Mouse (Mus musculus) kidney, embryonic 16.5 days (tissue): ENCODE measurements around the gene Mblac2. TPM values are rescaled to one million over a fixed set of nuclear protein-coding genes. Genes with fewer than 3 reads are reported as not detected.

Experiments
- ATAC-seq: fragments of 200-750 bp; cut with Nextera tagmentation; 2 replicates; pipeline ENCODE4 v1.8.0; 2017; ENCODE audit warnings: moderate TSS enrichment; ENCODE audit not compliant: low FRiP score, low TSS enrichment
- H3K27ac ChIP-seq: fragments of 300-500 bp; sonication (generic); 2 replicates; pipeline ENCODE4 v1.5.1; 2014; ENCODE audit warnings: low read length
- H3K27me3 ChIP-seq: fragments of 300-500 bp; sonication (generic); 2 replicates; pipeline ENCODE4 v1.6.1; 2014; ENCODE audit warnings: low read length, control low read depth, mixed read lengths; ENCODE audit not compliant: insufficient read depth
- H3K36me3 ChIP-seq: fragments of 300-500 bp; sonication (generic); 2 replicates; pipeline ENCODE4 v1.6.1; 2014; ENCODE audit warnings: low read length, control low read depth, mixed read lengths; ENCODE audit not compliant: insufficient read depth
- H3K4me1 ChIP-seq: fragments of 300-500 bp; sonication (generic); 2 replicates; pipeline ENCODE4 v1.6.1; 2014; ENCODE audit warnings: low read length, control low read depth, mixed read lengths; ENCODE audit not compliant: insufficient read depth
- H3K4me2 ChIP-seq: fragments of 300-500 bp; sonication (generic); replicated peaks from 2 replicates; pipeline ENCODE4 v1.6.1; 2014; ENCODE audit warnings: low read depth, low read length
- H3K4me3 ChIP-seq: fragments of 300-500 bp; sonication (generic); 2 replicates; pipeline ENCODE4 v1.5.1; 2014; ENCODE audit warnings: mild to moderate bottlenecking, low read length
- H3K9ac ChIP-seq: fragments of 300-500 bp; sonication (generic); replicated peaks from 2 replicates; pipeline ENCODE4 v1.6.1; 2014; ENCODE audit warnings: low read length
- H3K9me3 ChIP-seq: fragments of 300-500 bp; sonication (generic); 2 replicates; pipeline ENCODE4 v1.6.1; 2016; ENCODE audit warnings: low read length, control low read depth
- WGBS: fragments of 180-500 bp; shearing (Covaris S2); extraction: QIAGEN DNeasy Blood & Tissue Kit; methylation state at CpG from one replicate; pipeline ENCODE4 v1.1.7; 2014; 5-methylcytosine and 5-hydroxymethylcytosine counted together
- polyA plus RNA-seq: library from polyadenylated mRNA; unstranded; fragments of >200 nt; fragmentation: Nextera tagmentation; extraction: Ambion mirVana; gene quantifications from 2 replicates; pipeline ENCODE4 v1.2.1, GENCODE M21; 2015

Gene Mblac2
- polyA plus RNA-seq, 1 experiment from 2014 or later = 9.5 TPM

- Histone ChIP-seq H3K4me1 (no peaks in the 10 kb centered on the region), H3K27ac (no peak overlapping the region), H3K4me3 (no peak overlapping the region), H3K27me3 (no peaks in the 10 kb centered on the region), H3K4me2 (no peak overlapping the region), H3K9me3 (no peaks in the 10 kb centered on the region), H3K36me3 (no peaks in the 10 kb centered on the region), H3K9ac (no peak overlapping the region)
- peak; percentile 59; the same call in 1 of the 2 replicates for ATAC-seq
- 35% methylated on average over 3 of the region's 3 CpGs for WGBS
Measured at GRCm38 (mm10) chr13:81760379-81760778, 49.2 kb downstream of the Mblac2 start.

GRCm38 (mm10) chr13:81761566-81762186, 50.5 kb downstream of the Mblac2 start:
- Histone ChIP-seq H3K4me2 (no peak overlapping the region), H3K9ac (0 out of 2 replicates have a peak overlapping the region, but pooled peaks have one; percentile 22), H3K27me3 (no peaks in the 10 kb centered on the region), H3K9me3 (no peaks in the 10 kb centered on the region), H3K36me3 (no peaks in the 10 kb centered on the region), H3K4me3 (no peak overlapping the region), H3K27ac (no peak overlapping the region), H3K4me1 (no peaks in the 10 kb centered on the region)
- no peak; the same call in 1 of the 2 replicates for ATAC-seq
- 32% methylated on average over 14 of the region's 14 CpGs for WGBS

DNA sequence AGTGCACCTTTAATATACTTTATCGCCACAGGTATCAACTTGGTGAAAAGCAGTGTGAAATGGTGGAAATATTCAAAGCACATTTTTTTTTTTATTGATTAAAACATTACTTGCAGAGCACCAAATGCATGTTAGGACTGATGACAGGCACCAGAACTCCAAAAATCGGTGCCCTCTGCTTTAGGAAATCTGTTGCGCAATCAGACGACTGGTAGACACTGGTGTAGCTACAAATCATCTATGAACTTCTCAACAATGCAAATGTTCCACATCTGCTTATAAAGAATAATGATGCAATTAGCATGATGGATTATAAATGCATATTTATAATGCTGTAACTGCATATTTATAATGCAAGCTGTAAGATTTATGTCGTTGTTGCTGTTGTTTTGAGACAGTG, 53.0 kb downstream of the Mblac2 start:
- H3K27ac ChIP-seq = no peak overlapping the region
- no peak overlapping the region for H3K9ac ChIP-seq
- peaks cover 8% of the 10 kb centered on the region for H3K9me3 ChIP-seq
- H3K36me3 ChIP-seq = no peaks in the 10 kb centered on the region
- 82% methylated on average over 5 of the region's 5 CpGs for WGBS
- no peak overlapping the region for H3K4me2 ChIP-seq
- H3K4me3 ChIP-seq = no peak overlapping the region
- H3K4me1 ChIP-seq = no peaks in the 10 kb centered on the region
- no peaks in the 10 kb centered on the region for H3K27me3 ChIP-seq
- ATAC-seq = no peak

GRCm38 (mm10) chr13:81767038-81767659, 56.0 kb downstream of the Mblac2 start:
- Histone ChIP-seq H3K36me3 (no peaks in the 10 kb centered on the region), H3K27me3 (no peaks in the 10 kb centered on the region), H3K27ac (no peak overlapping the region), H3K4me3 (no peak overlapping the region), H3K9ac (no peak overlapping the region), H3K4me1 (no peaks in the 10 kb centered on the region), H3K4me2 (no peak overlapping the region), H3K9me3 (peaks cover 8% of the 10 kb centered on the region)
- no peak for ATAC-seq
- 82% methylated on average over 7 of the region's 7 CpGs for WGBS

- Histone ChIP-seq H3K27ac (no peak overlapping the region), H3K9ac (no peak overlapping the region), H3K36me3 (no peaks in the 10 kb centered on the region), H3K27me3 (no peaks in the 10 kb centered on the region), H3K4me2 (no peak overlapping the region), H3K9me3 (no peaks in the 10 kb centered on the region), H3K4me3 (no peak overlapping the region), H3K4me1 (no peaks in the 10 kb centered on the region)
- WGBS = 86% methylated on average over 3 of the region's 3 CpGs
- no peak for ATAC-seq
Measured at GRCm38 (mm10) chr13:81776217-81776616, 65.1 kb downstream of the Mblac2 start.

DNA sequence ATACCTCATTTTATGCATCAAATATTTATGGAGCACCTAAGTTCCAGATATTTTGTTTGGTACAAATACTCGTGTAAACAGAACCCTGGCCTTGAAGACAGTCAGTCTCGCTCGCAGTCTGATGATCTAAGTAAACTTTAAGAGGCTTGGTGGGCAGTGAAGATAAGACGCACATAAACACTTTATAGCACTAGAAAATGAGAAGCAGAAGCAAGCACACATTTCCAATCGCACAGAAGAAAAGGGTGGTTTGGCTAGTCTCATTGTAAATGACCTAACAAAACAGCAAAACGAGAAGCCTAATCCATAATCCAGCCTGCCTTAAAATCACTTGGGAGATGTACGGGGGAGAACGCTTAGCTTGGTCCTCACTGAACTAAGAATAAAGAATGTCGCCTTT, 71.3 kb downstream of the Mblac2 start:
- H3K4me3 ChIP-seq = peak overlapping the region; percentile 87
- no peaks in the 10 kb centered on the region for H3K27me3 ChIP-seq
- 37% methylated on average over 9 of the region's 9 CpGs for WGBS
- no peaks in the 10 kb centered on the region for H3K9me3 ChIP-seq
- H3K9ac ChIP-seq = peak overlapping the region; percentile 92
- no peak for ATAC-seq
- H3K27ac ChIP-seq = peak overlapping the region; percentile 100
- peaks cover 5% of the 10 kb centered on the region; the same call in 1 of the 2 replicates for H3K36me3 ChIP-seq
- H3K4me1 ChIP-seq = peaks cover 25% of the 10 kb centered on the region
- H3K4me2 ChIP-seq = peak overlapping the region; percentile 81

- Histone ChIP-seq H3K27me3 (no peaks in the 10 kb centered on the region), H3K9me3 (no peaks in the 10 kb centered on the region), H3K4me1 (peaks cover 25% of the 10 kb centered on the region), H3K36me3 (peaks cover 9% of the 10 kb centered on the region; the same call in 1 of the 2 replicates), H3K4me2 (peak within 1 kb of the TSS; percentile 81), H3K4me3 (peak within 1 kb of the TSS; percentile 87), H3K27ac (peak within 1 kb of the TSS; percentile 100), H3K9ac (peak within 1 kb of the TSS; percentile 92)
- peak; percentile 95 for ATAC-seq
- WGBS = 0% methylated on average over 29 of the region's 29 CpGs
Measured at GRCm38 (mm10) chr13:81782971-81783404, 71.8 kb downstream of the Mblac2 start, which contains the start of gene Cetn3. Gene Cetn3 (plus strand): TSS chr13:81783077.

DNA sequence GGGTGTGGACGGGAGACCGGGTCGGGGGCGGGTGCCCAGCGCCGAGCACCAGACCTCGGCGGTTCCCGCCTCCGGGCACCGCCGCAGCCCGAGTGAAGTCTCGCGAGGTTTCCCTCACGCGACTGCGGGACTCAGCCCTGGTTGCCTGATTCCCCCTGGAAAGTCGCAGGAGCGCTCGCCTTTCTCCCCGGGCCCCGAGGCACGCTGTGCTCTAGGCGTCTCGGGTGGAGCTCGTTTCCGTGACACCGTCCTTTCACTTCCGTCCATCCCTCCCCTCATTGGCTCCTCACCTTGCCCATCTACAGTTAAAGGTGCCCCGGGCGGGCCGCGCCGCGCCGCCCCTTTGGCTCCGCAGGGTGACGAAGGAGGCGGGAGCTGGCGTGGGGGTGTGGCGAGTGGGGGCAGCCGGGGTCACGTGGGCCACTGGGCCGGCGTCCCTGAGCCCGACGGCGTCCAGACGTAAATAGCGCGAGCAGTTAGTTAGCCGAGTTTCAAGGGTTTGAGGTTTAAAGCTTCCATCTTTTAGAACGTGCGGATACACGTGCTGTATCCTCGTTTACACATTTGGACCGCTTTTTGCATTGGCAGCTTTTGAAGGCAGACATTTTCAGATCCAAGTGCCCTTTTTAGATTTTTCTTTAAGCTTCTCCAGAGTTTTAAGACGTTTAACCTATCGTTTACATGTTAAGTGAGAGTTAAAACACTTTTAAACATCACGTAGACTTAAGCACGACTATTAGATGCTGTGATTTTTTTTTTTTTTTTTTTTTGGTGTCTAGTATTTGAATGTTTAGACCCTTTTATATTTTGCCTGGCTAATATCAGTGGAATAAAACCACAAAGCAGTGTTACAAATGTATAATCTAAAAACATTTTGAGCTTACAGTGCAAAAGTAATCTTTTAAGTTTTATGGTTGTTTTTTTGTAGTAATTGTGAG, 72.5 kb downstream of the Mblac2 start:
- WGBS = under 1% methylated on average over 60 of the region's 62 CpGs
- peak overlapping the region; percentile 100 for H3K27ac ChIP-seq
- peak; percentile 99 for ATAC-seq
- peak overlapping the region; percentile 81 for H3K4me2 ChIP-seq
- peaks cover 25% of the 10 kb centered on the region for H3K4me1 ChIP-seq
- no peaks in the 10 kb centered on the region for H3K9me3 ChIP-seq
- H3K4me3 ChIP-seq = peak overlapping the region; percentile 87
- H3K36me3 ChIP-seq = peaks cover 10% of the 10 kb centered on the region; the same call in 1 of the 2 replicates
- no peaks in the 10 kb centered on the region for H3K27me3 ChIP-seq
- peak overlapping the region; percentile 92 for H3K9ac ChIP-seq

- ATAC-seq = no peak
- WGBS = 74% methylated on average over 11 of the region's 11 CpGs
- Histone ChIP-seq H3K4me2 (no peak overlapping the region), H3K36me3 (peaks cover 16% of the 10 kb centered on the region; the same call in 1 of the 2 replicates), H3K27ac (no peak overlapping the region), H3K9me3 (no peaks in the 10 kb centered on the region), H3K9ac (0 out of 2 replicates have a peak overlapping the region, but pooled peaks have one; percentile 26), H3K4me1 (peaks cover 25% of the 10 kb centered on the region), H3K4me3 (no peak overlapping the region), H3K27me3 (no peaks in the 10 kb centered on the region)
Measured at GRCm38 (mm10) chr13:81785766-81786480, 74.8 kb downstream of the Mblac2 start.
